Mouse (Mus musculus): ENCODE measurements at regions not wholly inside any gene's neighbourhood (a gene's known extent, or its start where the extent isn't known, plus 50 kb on each side); places are given as distances from the start of the nearest gene placed in this dataset.

DNA sequence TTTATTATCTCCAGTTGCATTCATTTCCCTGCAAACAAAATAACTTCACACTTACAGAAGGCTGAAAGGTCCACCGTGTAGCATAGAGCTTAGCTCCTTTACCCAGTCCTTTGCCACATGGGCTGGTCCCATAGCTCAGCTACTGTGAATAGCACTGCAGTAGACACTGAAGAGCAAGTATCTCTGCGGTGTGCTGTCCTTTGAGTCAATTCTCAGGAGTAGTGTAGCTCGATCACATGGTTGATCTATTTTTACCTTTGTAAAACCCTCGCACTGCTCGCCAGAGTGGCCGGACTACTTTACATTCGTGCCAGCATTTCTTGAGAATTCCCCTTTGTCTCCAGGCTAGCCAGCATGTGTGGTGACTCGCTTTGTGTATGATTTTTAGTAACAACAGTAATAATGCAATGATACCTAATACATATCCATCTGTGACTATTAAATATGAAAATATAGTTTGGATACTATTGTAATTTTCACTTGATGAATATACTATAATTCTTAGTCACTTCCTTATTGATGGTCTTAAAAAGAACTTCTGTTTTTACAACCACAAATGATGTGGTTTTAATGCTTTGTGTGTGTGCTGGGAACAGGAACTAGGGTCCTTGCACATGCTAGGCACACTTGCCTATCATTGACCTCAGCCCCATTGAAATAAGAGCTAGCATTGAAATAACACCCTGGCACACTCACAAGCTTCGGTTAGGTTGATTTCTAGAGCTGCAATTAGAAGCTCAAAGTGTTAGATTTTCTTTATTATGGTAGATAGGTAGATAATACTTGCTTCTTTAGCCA is 257.7 kb upstream of the Atp11b start:
- DNase-seq (ENCODE audit: low spot score in 2 of 2) = no peak

DNA sequence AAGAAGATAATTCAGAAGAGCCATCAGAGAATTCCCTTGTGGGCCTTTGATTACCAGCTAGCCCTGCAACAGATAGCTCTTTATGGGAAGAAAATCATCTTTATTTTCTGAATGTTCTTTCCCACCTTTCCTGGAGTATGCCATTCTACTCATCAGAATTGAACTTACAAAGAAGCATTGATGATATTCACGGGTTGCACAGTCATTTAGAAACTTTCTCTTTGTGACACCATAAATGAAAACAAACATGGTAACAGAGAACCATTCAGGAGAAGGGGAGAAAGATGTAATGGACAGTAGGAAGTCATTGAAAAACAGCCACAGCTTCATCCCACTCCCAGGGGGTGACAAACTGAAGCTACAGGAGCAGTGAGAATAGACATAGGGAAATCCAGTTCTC is 243.6 kb upstream of the Atp11b start:
- DNase-seq (ENCODE audit: low spot score in 2 of 2) = no peak

DNA sequence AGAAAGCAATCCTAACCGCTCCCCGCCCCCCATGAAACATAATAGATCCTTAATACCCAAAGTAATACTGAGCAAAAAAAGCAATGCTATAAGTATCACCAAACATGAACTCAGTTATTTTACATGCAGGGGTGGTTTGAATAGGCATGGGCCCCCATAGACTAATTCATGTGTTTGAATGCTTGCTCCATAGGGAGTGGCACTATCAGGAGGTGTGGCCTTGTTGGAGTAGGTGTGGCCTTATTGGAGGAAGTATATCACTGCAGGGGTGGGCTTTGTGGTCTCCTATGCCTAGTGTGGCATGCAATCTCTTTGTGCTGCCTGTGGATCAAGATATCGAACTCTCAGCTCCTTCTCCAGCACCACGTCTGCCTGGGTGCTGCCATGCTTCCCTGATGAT is 237.4 kb upstream of the Atp11b start:
- DNase-seq (ENCODE audit: low spot score in 2 of 2) = no peak

DNA sequence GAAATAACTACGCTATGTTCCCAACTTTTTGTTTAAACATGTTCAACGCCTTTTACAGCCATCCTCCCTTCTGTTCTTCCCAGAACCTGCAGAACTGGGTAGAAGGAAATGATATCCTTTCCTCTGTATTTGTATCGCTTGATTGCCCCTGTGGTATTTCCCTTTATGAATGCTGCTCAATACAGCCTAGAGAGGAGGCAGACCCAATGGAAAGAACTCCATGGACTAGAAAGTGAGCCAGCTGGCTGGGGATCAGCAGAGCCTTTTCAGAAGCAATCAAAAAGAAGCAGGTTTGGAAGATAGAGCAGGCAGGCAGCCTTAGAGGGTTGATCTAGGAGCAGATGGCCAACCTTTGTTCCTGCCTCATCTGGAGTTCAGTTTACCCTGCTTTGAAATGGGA is 233.8 kb upstream of the Atp11b start:
- no peak for DNase-seq (ENCODE audit: low spot score in 2 of 2)

DNA sequence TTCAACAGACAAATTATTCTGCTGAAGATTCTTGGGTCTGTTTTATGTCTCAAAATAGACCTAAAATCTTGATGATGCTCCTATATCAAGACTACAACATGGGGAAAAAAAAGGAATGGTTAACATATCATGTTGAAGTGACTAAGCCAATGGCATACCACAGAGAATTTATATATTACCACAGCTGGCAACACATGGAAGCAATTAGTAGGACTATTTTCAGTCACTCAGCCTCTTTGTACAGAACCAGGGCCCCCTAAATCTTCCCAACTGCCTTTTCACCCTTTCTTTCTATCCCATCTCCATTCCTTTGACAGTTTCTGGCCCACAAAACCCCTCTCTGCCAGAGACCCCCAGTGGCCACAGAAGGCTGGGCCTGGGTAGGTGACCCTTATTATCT is 206.2 kb upstream of the Atp11b start:
- DNase-seq (ENCODE audit: low spot score in 2 of 2) = no peak

DNA sequence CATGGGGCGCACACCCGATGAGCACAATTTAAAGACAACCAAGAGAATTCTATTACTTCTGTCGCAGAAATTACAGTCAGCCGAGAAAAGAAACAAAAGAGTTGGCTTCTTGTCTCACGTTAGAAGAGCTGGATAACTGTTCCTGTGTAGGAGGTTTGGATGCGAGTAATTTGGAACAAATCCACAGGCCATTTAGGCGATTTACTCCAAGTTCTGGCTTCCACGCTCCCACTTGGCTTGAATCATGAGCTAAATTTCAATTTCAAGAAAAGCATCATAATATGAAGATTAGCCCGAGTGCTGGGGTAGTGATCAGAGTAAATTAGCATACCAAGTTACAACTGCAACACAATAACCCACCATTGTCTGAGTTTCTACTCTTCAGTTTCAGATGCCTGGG is 202.1 kb upstream of the Atp11b start:
- no peak for DNase-seq (ENCODE audit: low spot score in 2 of 2)

DNA sequence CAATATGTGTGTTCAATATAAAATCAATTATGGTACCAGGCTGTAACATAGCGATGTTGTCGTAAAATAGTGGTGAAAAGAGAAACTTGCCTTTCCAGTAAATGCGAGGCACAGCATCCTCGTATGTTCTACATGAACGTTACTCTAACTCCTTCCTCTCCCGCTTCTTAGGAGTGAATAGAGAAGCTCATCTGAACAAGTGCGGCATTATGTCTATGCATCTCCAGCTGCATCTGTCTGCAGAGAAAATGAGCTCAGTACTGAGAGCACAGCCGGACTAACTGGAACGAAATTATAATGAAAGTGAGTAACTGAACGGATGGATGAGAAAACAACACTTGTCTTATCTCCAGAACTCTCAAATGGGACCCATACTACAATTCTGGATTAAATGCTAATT is 193.5 kb upstream of the Atp11b start:
- DNase-seq (ENCODE audit: low spot score in 2 of 2) = no peak

DNA sequence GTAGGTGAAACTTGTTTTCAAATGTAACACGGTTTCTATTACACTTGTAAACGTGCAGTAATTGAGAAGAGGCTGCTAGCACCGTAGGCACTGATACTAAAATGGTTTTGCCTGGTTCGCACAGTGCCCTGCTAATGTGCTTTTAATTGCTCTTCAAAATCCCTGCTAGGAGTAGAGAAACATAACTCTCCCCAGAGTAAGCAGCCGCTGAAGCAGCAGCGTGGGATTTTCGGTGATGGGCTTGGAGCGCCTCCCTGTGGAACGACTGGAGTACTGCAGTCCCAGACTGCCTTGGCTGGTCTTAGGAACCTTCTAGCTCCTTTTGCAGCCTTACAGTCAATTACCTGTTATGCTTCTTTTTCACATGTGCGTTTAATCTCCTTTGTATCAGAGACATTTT is 179.5 kb upstream of the Atp11b start:
- DNase-seq (ENCODE audit: low spot score in 2 of 2) = no peak
